Mouse (Mus musculus): ENCODE measurements around the gene Gne.
A peak's percentile ranks its signal among the peaks of the same experiment; 100 is the strongest.

DNA sequence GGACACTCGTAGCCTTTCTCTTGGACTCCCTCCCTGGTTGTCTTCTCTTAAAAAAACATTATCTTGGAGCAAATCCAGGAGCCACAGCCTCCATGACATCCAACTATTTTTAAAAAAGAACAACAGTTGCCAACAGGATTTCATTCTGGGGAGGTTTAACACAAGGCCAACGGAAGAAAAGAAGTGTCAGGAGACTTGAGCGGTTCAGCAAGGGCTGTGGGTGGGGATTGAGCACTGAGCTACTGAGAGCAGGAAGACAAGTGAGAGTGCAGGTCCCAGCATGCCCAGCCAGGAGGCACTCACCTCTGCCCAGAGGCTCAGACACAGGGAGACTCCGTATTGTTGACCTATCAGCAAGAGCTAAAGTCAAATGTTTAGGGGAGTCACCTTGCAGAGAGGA, 28.8 kb upstream of the Gne start:
- no peak for TF ChIP-seq EP300 (IDR thresholded peaks at IDR 0.05; ENCODE audit: low read depth)
- 0 out of 2 replicates have a peak, but pooled peaks have one; percentile 11 for TF ChIP-seq CTCF (IDR thresholded peaks at IDR 0.05; ENCODE audit: low read depth)

All from liver, embryonic 14.5 days (tissue).